Mouse (Mus musculus) megakaryocyte, embryonic 14.5 days (primary cell): ENCODE measurements around the gene 1110008L16Rik.

Experiments
- FLI1 ChIP-seq: IDR thresholded peaks from 2 replicates; pipeline ENCODE4 v1.6.1; 2012; ENCODE audit warnings: low read length, inconsistent platforms, mixed read lengths
- GATA1 ChIP-seq: IDR thresholded peaks from 3 replicates; pipeline ENCODE4 v1.6.1; 2012; ENCODE audit warnings: mixed read lengths, low read length, inconsistent platforms, borderline replicate concordance

GRCm38 (mm10) chr12:55306371-55306770 is 7.0 kb downstream of the 1110008L16Rik start:
- TF ChIP-seq GATA1, result no peak
- no peak for TF ChIP-seq FLI1
